Mouse (Mus musculus) layer of hippocampus, postnatal 14 days (tissue): ENCODE measurements around the gene Cspg5. TPM values are rescaled to one million over a fixed set of nuclear protein-coding genes. Genes with fewer than 3 reads are reported as not detected.

Experiments
- DNase-seq, 2 experiments: peaks; one replicate each; pipeline ENCODE4 v3.0.0; 2021 to 2022; ENCODE audit warnings: low spot score in 2 of 2, mixed read lengths in 1 of 2
- long read RNA-seq, 2 experiments: library from polyadenylated mRNA; stranded (forward); transcript quantifications; one replicate each; pipeline ENCODE4 v2.0.0; 2021
- total RNA-seq, 2 experiments: library from RNA; stranded (reverse); gene quantifications; 2 replicates each; pipeline ENCODE4 v1.2.3; 2021

The Cspg5 gene
- total RNA-seq, result 100 to 1,000 TPM; 296 to 306 TPM
- long read RNA-seq, experiment 1, transcript Cspg5-202 (5 exons, 3,790 nt), result major isoform, 113 of 150 reads
- long read RNA-seq, experiment 1, transcript Cspg5-205 (4 exons, 2,107 nt), result minor isoform, 15 of 150 reads
- long read RNA-seq, experiment 1, partial matches to known transcripts, result 3 of 150 reads
- long read RNA-seq, experiment 1, other reads (novel, unspliced or antisense), result 11 of 150 reads
- long read RNA-seq, experiment 2, transcript Cspg5-205 (4 exons, 2,107 nt), result minor isoform, 10 of 165 reads
- long read RNA-seq, experiment 2, transcript Cspg5-202 (5 exons, 3,790 nt), result major isoform, 124 of 165 reads
- long read RNA-seq, experiment 2, transcript Cspg5-201 (5 exons, 3,870 nt), result minor isoform, 8 of 165 reads
- long read RNA-seq, experiment 2, transcript Cspg5-203 (2 exons, 1,523 nt), result minor isoform, 5 of 165 reads
- long read RNA-seq, experiment 2, partial matches to known transcripts, result 9 of 165 reads
- long read RNA-seq, experiment 2, other reads (novel, unspliced or antisense), result 9 of 165 reads

DNA sequence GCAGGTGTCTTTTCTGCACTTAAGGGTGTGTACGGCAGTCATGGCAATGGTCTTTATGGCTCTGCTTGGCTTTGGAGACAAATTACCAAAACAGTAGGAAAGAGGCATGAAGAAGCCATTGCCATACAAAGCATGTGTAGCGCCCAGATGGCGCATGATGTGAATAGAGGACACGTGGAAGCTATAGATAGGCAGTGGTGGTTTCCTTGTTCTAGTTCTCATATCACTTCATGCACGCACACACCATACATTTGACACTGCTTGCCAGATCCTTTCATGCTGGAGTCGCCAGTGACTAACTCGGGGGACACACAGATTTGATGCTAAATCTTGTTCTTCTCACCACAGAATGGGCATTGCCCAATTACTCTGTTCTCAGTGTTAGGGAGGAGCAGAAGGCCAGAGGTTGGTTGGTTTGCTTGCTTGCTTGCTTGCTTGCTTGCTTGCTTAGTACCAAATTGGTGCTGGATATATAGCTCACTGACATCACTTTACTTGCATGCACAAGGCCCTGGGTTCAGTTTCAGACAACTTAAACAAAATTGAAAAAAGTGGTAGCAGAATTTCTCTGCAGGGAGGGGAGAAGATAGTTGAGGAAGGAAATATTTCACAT lies at the start of gene Cspg5:
Cspg5 (plus strand) TSS at position 563 of the 613 bp plus-strand sequence.
- no peak for DNase-seq

DNA sequence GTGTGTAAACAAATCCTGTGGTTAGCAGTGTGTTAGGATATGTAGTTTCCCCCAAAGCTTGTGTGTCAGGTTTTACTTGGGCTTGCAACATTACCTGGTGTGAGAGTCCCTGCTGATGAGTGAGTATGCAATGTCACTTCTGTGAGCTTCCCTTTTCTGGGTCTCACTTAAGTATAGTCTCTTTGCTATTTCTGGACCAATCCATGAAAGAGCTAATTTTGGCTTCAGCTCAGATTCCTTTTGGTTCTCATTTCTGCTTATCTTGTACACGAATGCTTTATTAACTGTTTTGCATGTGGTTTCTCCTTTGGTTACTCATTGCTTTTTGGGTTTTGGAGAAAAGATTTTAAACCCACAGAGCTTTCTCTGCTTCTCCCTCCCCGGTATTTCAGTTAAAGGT lies 43.7 kb upstream of the Cspg5 start:
- no peak for DNase-seq

DNA sequence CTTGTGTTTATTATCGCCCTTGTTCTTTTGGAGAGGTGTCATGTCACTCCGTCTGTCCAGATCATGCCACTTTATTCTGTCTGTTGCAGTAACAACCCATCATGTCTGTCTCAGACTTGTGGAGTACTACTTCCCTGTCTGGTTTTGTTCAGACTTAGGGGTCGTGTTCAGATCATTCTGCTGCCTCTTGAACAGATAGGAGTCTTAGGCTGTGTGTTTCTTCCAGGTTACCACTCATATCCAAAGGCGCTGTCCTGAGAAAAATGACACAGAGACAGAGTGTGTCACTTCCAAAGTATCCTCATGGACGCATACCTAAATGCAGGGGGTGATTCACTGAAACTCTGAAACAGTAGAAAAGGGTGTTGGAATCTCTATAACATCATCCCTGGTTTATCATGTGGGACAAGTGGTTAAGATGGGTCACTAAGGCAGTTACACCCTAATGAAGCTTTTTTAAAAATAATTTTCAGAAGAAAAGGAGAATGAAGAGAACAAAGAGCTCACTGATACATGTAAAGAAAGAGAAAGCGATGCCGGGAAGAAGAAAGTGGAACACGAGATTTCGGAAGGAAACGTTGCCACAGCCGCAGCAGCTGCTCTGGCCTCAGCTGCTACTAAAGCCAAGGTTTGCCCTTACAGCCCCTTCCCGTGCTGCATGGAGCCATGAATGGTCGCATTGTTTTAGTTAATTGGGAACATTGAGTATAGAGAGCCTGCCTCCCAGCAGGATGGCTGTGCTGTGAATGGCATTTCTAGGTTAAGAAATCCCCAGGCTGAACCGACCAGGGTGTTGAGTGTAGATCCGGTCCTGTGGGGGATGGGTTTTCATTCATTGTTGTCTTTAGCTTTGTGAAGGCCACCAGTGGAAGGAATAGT lies 37.8 kb upstream of the Cspg5 start:
- peak; percentile 43 to 82 for DNase-seq

DNA sequence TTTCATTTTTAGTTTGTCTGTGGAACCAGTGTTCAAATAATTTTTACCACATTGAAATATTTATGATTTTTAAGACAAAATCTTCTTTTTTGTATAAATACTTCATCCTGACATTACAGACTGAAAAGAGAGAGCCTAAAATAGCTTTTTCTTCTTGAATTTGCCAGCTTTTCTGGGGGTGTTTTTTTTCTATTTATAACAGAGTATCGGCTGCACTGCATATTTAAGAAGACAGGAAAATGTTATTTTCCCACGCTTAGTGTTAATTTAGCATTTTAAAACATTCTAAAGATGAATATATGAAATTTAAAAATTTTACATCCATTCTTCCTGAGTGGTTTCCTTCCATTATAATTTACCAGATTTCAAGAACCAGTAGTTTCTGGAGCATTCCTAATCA lies 37.1 kb upstream of the Cspg5 start:
- no peak for DNase-seq

GRCm38 (mm10) chr9:110208265-110208664 lies 35.3 kb upstream of the Cspg5 start:
- no peak for DNase-seq

DNA sequence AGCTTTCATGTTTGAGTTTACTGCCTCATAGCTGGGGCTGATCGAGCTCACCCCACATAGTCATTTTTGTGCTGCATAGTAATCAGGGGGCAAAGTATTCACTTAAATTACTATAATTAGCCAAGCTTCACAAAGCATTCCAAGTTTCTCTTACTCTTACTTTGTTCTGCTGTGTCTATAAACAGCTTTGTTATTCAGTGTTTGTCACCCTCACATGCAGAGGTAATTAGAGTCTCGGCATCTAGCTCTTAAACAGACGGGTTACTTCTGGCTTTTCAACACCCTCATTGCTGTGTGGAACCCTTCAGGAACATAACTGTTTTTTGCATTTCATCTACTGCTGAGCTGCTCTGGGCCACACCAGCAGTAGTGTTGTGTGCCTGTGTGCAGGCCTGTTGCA lies 34.6 kb upstream of the Cspg5 start:
- DNase-seq, result no peak

- DNase-seq, result peak in 1 of 2 experiments; percentile 53
Measured at GRCm38 (mm10) chr9:110224273-110224672, 19.3 kb upstream of the Cspg5 start.

DNA sequence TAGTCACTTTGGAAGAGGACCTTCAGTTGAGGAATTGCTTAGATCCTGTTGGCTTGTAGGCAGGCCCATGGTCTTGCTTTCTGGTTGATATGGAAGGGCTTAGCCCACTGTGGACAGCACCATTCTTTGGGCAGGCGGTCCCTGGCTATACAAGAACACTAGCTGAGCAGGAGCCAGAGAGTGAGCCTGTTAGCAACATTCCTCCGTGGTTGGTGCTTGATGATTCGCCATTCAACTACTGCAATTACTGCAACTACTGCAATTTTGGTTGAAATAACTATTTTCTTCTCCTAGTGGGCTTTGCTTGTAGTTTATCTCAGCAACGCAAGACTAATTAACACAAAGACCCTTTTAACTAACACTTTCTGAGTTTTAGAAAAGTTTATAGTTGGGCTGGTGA lies 17.4 kb upstream of the Cspg5 start:
- no peak for DNase-seq

DNA sequence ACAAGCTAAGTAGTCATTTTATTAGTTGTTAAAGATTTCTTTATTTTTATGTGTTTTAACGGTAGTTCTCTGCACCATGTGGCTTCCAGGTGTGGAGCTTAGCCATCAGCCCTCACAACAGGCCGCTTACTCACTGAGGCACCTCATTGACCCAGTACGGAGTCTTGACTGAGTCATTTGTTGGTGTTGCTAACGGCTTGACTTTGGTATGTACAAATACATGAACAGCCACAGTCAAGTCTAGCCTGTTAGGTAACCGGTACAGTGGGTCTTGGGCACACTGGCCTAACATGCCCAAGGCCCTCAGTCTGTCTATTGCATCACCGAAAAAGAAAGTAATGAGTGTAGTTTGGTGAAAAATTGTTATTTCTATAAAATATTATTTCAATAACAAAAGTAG lies 14.9 kb upstream of the Cspg5 start:
- DNase-seq, result no peak

- no peak for DNase-seq
Measured at GRCm38 (mm10) chr9:110229112-110229511, 14.5 kb upstream of the Cspg5 start.

GRCm38 (mm10) chr9:110229566-110230248 lies 13.9 kb upstream of the Cspg5 start:
- no peak for DNase-seq

- no peak for DNase-seq
Measured at GRCm38 (mm10) chr9:110230395-110231071, 13.1 kb upstream of the Cspg5 start.

GRCm38 (mm10) chr9:110234962-110235361 lies 8.6 kb upstream of the Cspg5 start:
- DNase-seq, result no peak

GRCm38 (mm10) chr9:110244567-110244888 lies 945 bp downstream of the Cspg5 start:
- no peak for DNase-seq

DNA sequence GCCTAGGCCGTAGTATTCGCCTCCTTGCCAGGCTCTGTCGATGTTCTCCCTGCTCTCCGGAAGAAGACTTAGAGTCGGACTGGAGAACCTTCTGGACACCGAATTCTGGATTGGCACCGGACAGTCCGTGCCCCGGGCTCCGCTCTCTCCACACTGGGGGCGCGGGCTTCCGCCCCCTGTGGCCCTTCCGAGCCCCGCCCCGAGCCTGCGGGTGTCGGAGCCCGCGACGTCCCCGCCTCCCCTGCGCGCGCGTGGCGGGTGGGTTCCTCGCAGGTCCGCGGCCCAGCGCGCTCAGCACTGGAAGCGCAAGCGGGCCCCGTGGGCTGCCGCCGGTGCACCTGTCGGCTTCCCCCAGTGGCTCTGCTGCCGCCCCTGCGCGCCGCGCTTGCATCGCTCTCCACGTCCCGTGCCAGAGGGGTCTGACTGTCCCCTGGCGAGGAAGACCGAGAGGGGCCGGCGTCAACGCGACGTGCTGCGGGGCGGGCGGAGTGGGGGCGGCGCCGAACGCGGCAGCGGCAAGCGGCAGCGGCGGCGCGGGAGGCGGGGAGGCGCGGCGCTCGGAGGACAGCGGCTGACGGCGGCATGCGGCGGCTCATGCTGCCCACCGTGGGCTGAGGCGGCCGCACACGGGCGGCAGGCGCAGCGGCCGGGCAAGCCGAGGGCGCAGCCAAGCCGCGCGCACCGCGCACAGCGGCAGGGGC lies 1.5 kb downstream of the Cspg5 start:
- DNase-seq, result peak; percentile 71 to 73

DNA sequence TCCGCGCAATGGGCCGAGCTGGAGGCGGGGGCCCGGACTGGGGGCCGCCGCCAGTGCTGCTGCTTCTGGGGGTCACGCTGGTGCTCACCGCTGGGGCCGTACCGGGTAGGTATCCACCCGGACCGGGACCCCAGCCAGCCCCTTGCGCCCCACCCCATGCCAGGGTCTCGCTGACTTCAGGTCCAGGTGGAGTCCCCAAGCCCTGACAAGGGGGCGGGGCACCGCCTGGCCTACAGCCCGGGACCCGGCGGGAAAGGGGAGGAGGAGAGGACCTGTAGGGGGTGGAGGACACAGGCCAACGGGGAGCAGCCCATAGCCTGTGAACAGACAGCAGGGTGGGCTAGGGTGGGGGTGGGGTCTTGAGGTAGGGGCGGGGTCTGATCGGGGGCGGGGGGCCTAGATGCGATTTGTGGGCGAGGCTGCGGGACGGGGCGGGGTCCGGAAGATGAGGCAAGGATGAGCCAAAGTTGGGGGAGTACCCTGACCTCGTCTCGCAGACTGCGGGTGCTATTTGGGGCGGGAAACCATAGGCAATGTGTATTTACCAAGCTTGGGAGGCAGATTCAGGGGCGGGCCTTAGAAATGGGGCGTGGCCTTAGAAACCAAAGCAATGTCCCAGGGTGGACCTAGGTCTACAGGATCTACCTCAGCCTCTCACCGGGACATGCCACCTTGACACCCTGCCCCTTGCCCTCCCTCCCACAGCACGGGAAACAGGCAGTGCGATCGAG lies 2.2 kb downstream of the Cspg5 start:
- DNase-seq, result peak; percentile 68 to 77

GRCm38 (mm10) chr9:110246321-110246640 lies 2.7 kb downstream of the Cspg5 start:
- no peak for DNase-seq

GRCm38 (mm10) chr9:110247049-110247448 lies 3.5 kb downstream of the Cspg5 start:
- no peak for DNase-seq

DNA sequence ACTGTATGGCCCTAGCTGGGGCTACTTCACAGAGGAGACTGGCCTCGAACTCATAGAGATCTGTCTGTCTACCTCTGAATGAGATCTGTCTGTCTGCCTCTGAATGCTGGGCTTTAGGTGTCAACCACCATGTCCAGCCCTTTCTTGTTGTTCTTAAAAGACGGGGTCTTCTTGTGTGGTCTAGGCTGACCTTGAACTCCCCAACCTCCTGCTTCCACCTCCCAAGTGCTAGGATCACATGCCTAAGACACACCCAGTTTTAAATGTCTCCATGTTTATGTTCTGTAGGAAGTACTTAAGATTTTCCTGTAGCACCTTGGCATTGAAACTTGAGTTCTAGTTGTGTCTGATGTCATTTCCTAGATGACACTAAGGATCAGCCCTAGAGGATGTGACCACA lies 5.3 kb downstream of the Cspg5 start:
- no peak for DNase-seq
